Mouse (Mus musculus) frontal cortex, postnatal 25 days (tissue): ENCODE data around the gene Tor2a.

ENCODE experiments used
- DNase-seq, 2 experiments: peaks; one replicate each; pipeline ENCODE4 v3.0.0; 2022; ENCODE audit warnings: low spot score in 2 of 2

Tor2a gene

GRCm38 (mm10) chr2:32729547-32729946 is 27.5 kb upstream of the Tor2a start:
- DNase-seq: no peak

GRCm38 (mm10) chr2:32730854-32731253 is 26.2 kb upstream of the Tor2a start:
- no peak for DNase-seq

- DNase-seq: no peak
Observed at GRCm38 (mm10) chr2:32731911-32732310, 25.1 kb upstream of the Tor2a start.

- no peak for DNase-seq
Observed at GRCm38 (mm10) chr2:32732695-32733094, 24.3 kb upstream of the Tor2a start.

- DNase-seq: no peak
Observed at GRCm38 (mm10) chr2:32734480-32734879, 22.6 kb upstream of the Tor2a start.

- no peak for DNase-seq
Observed at GRCm38 (mm10) chr2:32734933-32735332, 22.1 kb upstream of the Tor2a start.

GRCm38 (mm10) chr2:32736306-32736829 is 20.7 kb upstream of the Tor2a start:
- DNase-seq: no peak

GRCm38 (mm10) chr2:32737008-32737407 is 20.0 kb upstream of the Tor2a start:
- no peak for DNase-seq

- no peak for DNase-seq
Observed at GRCm38 (mm10) chr2:32739311-32739710, 17.7 kb upstream of the Tor2a start.

- no peak for DNase-seq
Observed at GRCm38 (mm10) chr2:32740916-32741272, 16.1 kb upstream of the Tor2a start, which contains the start of gene 6330409D20Rik. Gene 6330409D20Rik (minus strand): TSS chr2:32741016.

GRCm38 (mm10) chr2:32741273-32742172 is 15.5 kb upstream of the Tor2a start:
- DNase-seq: peak in 1 of 2 experiments; percentile 39

- DNase-seq: peak; percentile 55 to 78
Observed at GRCm38 (mm10) chr2:32742173-32742531, 14.9 kb upstream of the Tor2a start.

GRCm38 (mm10) chr2:32744272-32744982 is 12.6 kb upstream of the Tor2a start:
- DNase-seq: no peak

GRCm38 (mm10) chr2:32749082-32749481 is 8.0 kb upstream of the Tor2a start:
- no peak for DNase-seq

GRCm38 (mm10) chr2:32750199-32750598 is 6.8 kb upstream of the Tor2a start:
- DNase-seq: no peak

GRCm38 (mm10) chr2:32750887-32751664 is 6.0 kb upstream of the Tor2a start:
- DNase-seq: no peak

- DNase-seq: no peak
Observed at GRCm38 (mm10) chr2:32751665-32752033, 5.4 kb upstream of the Tor2a start.

GRCm38 (mm10) chr2:32752181-32752580 is 4.9 kb upstream of the Tor2a start:
- no peak for DNase-seq

GRCm38 (mm10) chr2:32756674-32757055 is 369 bp upstream of the Tor2a start:
- DNase-seq: no peak

- DNase-seq: no peak
Observed at GRCm38 (mm10) chr2:32758503-32758902, 1.5 kb downstream of the Tor2a start.

GRCm38 (mm10) chr2:32759001-32759400 is 2.0 kb downstream of the Tor2a start:
- DNase-seq: no peak

- DNase-seq: no peak
Observed at GRCm38 (mm10) chr2:32761361-32761760, 4.3 kb downstream of the Tor2a start.
